Mouse (Mus musculus): ENCODE measurements at regions not wholly inside any gene's neighbourhood (a gene's known extent, or its start where the extent isn't known, plus 50 kb on each side); places are given as distances from the start of the nearest gene placed in this dataset.
"Not testable (repeated sequence)": the region's sequence is repeated elsewhere in the genome, so short reads cannot be mapped to it uniquely, and the experiment has no call there.

GRCm38 (mm10) chr10:46785723-46786122, 1208.1 kb downstream of the Hace1 start:
- DNase-seq (ENCODE audit: low spot score); H3K9me3 ChIP-seq (ENCODE audit: control insufficient read depth, low read length); ATAC-seq (ENCODE audit: insufficient number of reproducible peaks, low FRiP score, low TSS enrichment, low read depth); H3K9ac ChIP-seq (ENCODE audit: low read length); H3K27ac ChIP-seq (replicated peaks; ENCODE audit: low read depth, low read length); H3K4me1 ChIP-seq (ENCODE audit: control insufficient read depth, insufficient read depth, low read length); H3K36me3 ChIP-seq (ENCODE audit: control insufficient read depth, insufficient read depth, low read length); H3K4me3 ChIP-seq (ENCODE audit: low read depth, low read length); H3K4me2 ChIP-seq (ENCODE audit: low read depth, severe bottlenecking); H3K27me3 ChIP-seq (ENCODE audit: control insufficient read depth, insufficient read depth, low read length): not testable (repeated sequence)
- 79% methylated on average over 7 of the region's 7 CpGs for WGBS

- ATAC-seq (ENCODE audit: insufficient number of reproducible peaks, low FRiP score, low TSS enrichment, low read depth), result no peak
Observed at GRCm38 (mm10) chr10:46814271-46814670, 1236.6 kb downstream of the Hace1 start.

GRCm38 (mm10) chr10:46819133-46819532, 1241.5 kb downstream of the Hace1 start:
- ATAC-seq (ENCODE audit: insufficient number of reproducible peaks, low FRiP score, low TSS enrichment, low read depth) (no peak), DNase-seq (ENCODE audit: low spot score) (no peak)
- Histone ChIP-seq H3K9ac (ENCODE audit: low read length) (no peak overlapping the region), H3K4me3 (ENCODE audit: low read depth, low read length) (no peak overlapping the region), H3K9me3 (ENCODE audit: control insufficient read depth, low read length) (no peaks in the 10 kb centered on the region), H3K4me1 (ENCODE audit: control insufficient read depth, insufficient read depth, low read length) (no peaks in the 10 kb centered on the region), H3K27ac (replicated peaks; ENCODE audit: low read depth, low read length) (no peak overlapping the region), H3K4me2 (ENCODE audit: low read depth, severe bottlenecking) (no peak overlapping the region), H3K36me3 (ENCODE audit: control insufficient read depth, insufficient read depth, low read length) (no peaks in the 10 kb centered on the region), H3K27me3 (ENCODE audit: control insufficient read depth, insufficient read depth, low read length) (no peaks in the 10 kb centered on the region)
- 77% methylated on average over 2 of the region's 2 CpGs for WGBS

More at GRCm38 (mm10) chr10:46814271-46814670, 1236.6 kb downstream of the Hace1 start:
- H3K9ac ChIP-seq (ENCODE audit: low read length), result no peak overlapping the region
- no peaks in the 10 kb centered on the region for H3K4me1 ChIP-seq (ENCODE audit: control insufficient read depth, insufficient read depth, low read length)
- H3K4me3 ChIP-seq (ENCODE audit: low read depth, low read length), result no peak overlapping the region
- WGBS, result 77% methylated on average over 1 of the region's 1 CpGs
- H3K36me3 ChIP-seq (ENCODE audit: control insufficient read depth, insufficient read depth, low read length), result no peaks in the 10 kb centered on the region
- no peaks in the 10 kb centered on the region for H3K27me3 ChIP-seq (ENCODE audit: control insufficient read depth, insufficient read depth, low read length)
- no peaks in the 10 kb centered on the region for H3K9me3 ChIP-seq (ENCODE audit: control insufficient read depth, low read length)
- no peak for DNase-seq (ENCODE audit: low spot score)
- H3K4me2 ChIP-seq (ENCODE audit: low read depth, severe bottlenecking), result no peak overlapping the region
- no peak overlapping the region for H3K27ac ChIP-seq (replicated peaks; ENCODE audit: low read depth, low read length)

GRCm38 (mm10) chr10:46819965-46820364, 1242.3 kb downstream of the Hace1 start:
- DNase-seq (ENCODE audit: low spot score) (no peak), ATAC-seq (ENCODE audit: insufficient number of reproducible peaks, low FRiP score, low TSS enrichment, low read depth) (no peak)
- H3K36me3 ChIP-seq (ENCODE audit: control insufficient read depth, insufficient read depth, low read length), result no peaks in the 10 kb centered on the region
- H3K27me3 ChIP-seq (ENCODE audit: control insufficient read depth, insufficient read depth, low read length), result no peaks in the 10 kb centered on the region
- WGBS, result 98% methylated on average over 1 of the region's 1 CpGs
- no peak overlapping the region for H3K27ac ChIP-seq (replicated peaks; ENCODE audit: low read depth, low read length)
- H3K4me2 ChIP-seq (ENCODE audit: low read depth, severe bottlenecking), result no peak overlapping the region
- H3K9me3 ChIP-seq (ENCODE audit: control insufficient read depth, low read length), result no peaks in the 10 kb centered on the region
- H3K4me1 ChIP-seq (ENCODE audit: control insufficient read depth, insufficient read depth, low read length), result no peaks in the 10 kb centered on the region
- no peak overlapping the region for H3K9ac ChIP-seq (ENCODE audit: low read length)
- no peak overlapping the region for H3K4me3 ChIP-seq (ENCODE audit: low read depth, low read length)

- H3K9ac ChIP-seq (ENCODE audit: low read length), result no peak overlapping the region
- H3K27ac ChIP-seq (replicated peaks; ENCODE audit: low read depth, low read length), result no peak overlapping the region
- H3K4me3 ChIP-seq (ENCODE audit: low read depth, low read length), result no peak overlapping the region
- H3K9me3 ChIP-seq (ENCODE audit: control insufficient read depth, low read length), result no peaks in the 10 kb centered on the region
- no peak for ATAC-seq (ENCODE audit: insufficient number of reproducible peaks, low FRiP score, low TSS enrichment, low read depth)
- H3K4me2 ChIP-seq (ENCODE audit: low read depth, severe bottlenecking), result no peak overlapping the region
- no peak for DNase-seq (ENCODE audit: low spot score)
- no peaks in the 10 kb centered on the region for H3K36me3 ChIP-seq (ENCODE audit: control insufficient read depth, insufficient read depth, low read length)
- no peaks in the 10 kb centered on the region for H3K4me1 ChIP-seq (ENCODE audit: control insufficient read depth, insufficient read depth, low read length)
- 68% methylated on average over 1 of the region's 1 CpGs for WGBS
- no peaks in the 10 kb centered on the region for H3K27me3 ChIP-seq (ENCODE audit: control insufficient read depth, insufficient read depth, low read length)
Observed at GRCm38 (mm10) chr10:46823837-46824236, 1246.2 kb downstream of the Hace1 start.

GRCm38 (mm10) chr10:46826012-46826411, 1248.4 kb downstream of the Hace1 start:
- no peak overlapping the region for H3K4me3 ChIP-seq (ENCODE audit: low read depth, low read length)
- no peaks in the 10 kb centered on the region for H3K36me3 ChIP-seq (ENCODE audit: control insufficient read depth, insufficient read depth, low read length)
- H3K9me3 ChIP-seq (ENCODE audit: control insufficient read depth, low read length), result no peaks in the 10 kb centered on the region
- DNase-seq (ENCODE audit: low spot score) (no peak), ATAC-seq (ENCODE audit: insufficient number of reproducible peaks, low FRiP score, low TSS enrichment, low read depth) (no peak)
- H3K27ac ChIP-seq (replicated peaks; ENCODE audit: low read depth, low read length), result no peak overlapping the region
- no peak overlapping the region for H3K9ac ChIP-seq (ENCODE audit: low read length)
- no peaks in the 10 kb centered on the region for H3K27me3 ChIP-seq (ENCODE audit: control insufficient read depth, insufficient read depth, low read length)
- H3K4me2 ChIP-seq (ENCODE audit: low read depth, severe bottlenecking), result no peak overlapping the region
- whole genome bisulfite sequencing, result 68% methylated on average over 3 of the region's 3 CpGs
- no peaks in the 10 kb centered on the region for H3K4me1 ChIP-seq (ENCODE audit: control insufficient read depth, insufficient read depth, low read length)

GRCm38 (mm10) chr10:46826639-46827038, 1249.0 kb downstream of the Hace1 start:
- H3K4me2 ChIP-seq (ENCODE audit: low read depth, severe bottlenecking), result no peak overlapping the region
- DNase-seq (ENCODE audit: low spot score) (no peak), ATAC-seq (ENCODE audit: insufficient number of reproducible peaks, low FRiP score, low TSS enrichment, low read depth) (no peak)
- H3K9me3 ChIP-seq (ENCODE audit: control insufficient read depth, low read length), result no peaks in the 10 kb centered on the region
- H3K4me3 ChIP-seq (ENCODE audit: low read depth, low read length), result no peak overlapping the region
- H3K4me1 ChIP-seq (ENCODE audit: control insufficient read depth, insufficient read depth, low read length), result no peaks in the 10 kb centered on the region
- no peak overlapping the region for H3K27ac ChIP-seq (replicated peaks; ENCODE audit: low read depth, low read length)
- H3K9ac ChIP-seq (ENCODE audit: low read length), result no peak overlapping the region
- WGBS, result 73% methylated on average over 1 of the region's 1 CpGs
- H3K36me3 ChIP-seq (ENCODE audit: control insufficient read depth, insufficient read depth, low read length), result no peaks in the 10 kb centered on the region
- H3K27me3 ChIP-seq (ENCODE audit: control insufficient read depth, insufficient read depth, low read length), result no peaks in the 10 kb centered on the region

- no peak overlapping the region for H3K4me2 ChIP-seq (ENCODE audit: low read depth, severe bottlenecking)
- 57% methylated on average over 1 of the region's 1 CpGs for WGBS
- no peaks in the 10 kb centered on the region for H3K36me3 ChIP-seq (ENCODE audit: control insufficient read depth, insufficient read depth, low read length)
- H3K27ac ChIP-seq (replicated peaks; ENCODE audit: low read depth, low read length), result no peak overlapping the region
- no peak for DNase-seq (ENCODE audit: low spot score)
- no peaks in the 10 kb centered on the region for H3K27me3 ChIP-seq (ENCODE audit: control insufficient read depth, insufficient read depth, low read length)
- no peaks in the 10 kb centered on the region for H3K9me3 ChIP-seq (ENCODE audit: control insufficient read depth, low read length)
- H3K9ac ChIP-seq (ENCODE audit: low read length), result no peak overlapping the region
- no peak overlapping the region for H3K4me3 ChIP-seq (ENCODE audit: low read depth, low read length)
- no peaks in the 10 kb centered on the region for H3K4me1 ChIP-seq (ENCODE audit: control insufficient read depth, insufficient read depth, low read length)
- no peak for ATAC-seq (ENCODE audit: insufficient number of reproducible peaks, low FRiP score, low TSS enrichment, low read depth)
Observed at GRCm38 (mm10) chr10:46827109-46827812, 1249.6 kb downstream of the Hace1 start.

- DNase-seq (ENCODE audit: low spot score) (no peak), ATAC-seq (ENCODE audit: insufficient number of reproducible peaks, low FRiP score, low TSS enrichment, low read depth) (no peak)
- no peak overlapping the region for H3K4me2 ChIP-seq (ENCODE audit: low read depth, severe bottlenecking)
Observed at GRCm38 (mm10) chr10:46828164-46828563, 1250.5 kb downstream of the Hace1 start.

More at GRCm38 (mm10) chr10:46828164-46828563, 1250.5 kb downstream of the Hace1 start:
- H3K4me1 ChIP-seq (ENCODE audit: control insufficient read depth, insufficient read depth, low read length), result no peaks in the 10 kb centered on the region
- no peak overlapping the region for H3K27ac ChIP-seq (replicated peaks; ENCODE audit: low read depth, low read length)
- H3K36me3 ChIP-seq (ENCODE audit: control insufficient read depth, insufficient read depth, low read length), result no peaks in the 10 kb centered on the region
- no peak overlapping the region for H3K4me3 ChIP-seq (ENCODE audit: low read depth, low read length)
- 84% methylated on average over 2 of the region's 2 CpGs for WGBS
- H3K9me3 ChIP-seq (ENCODE audit: control insufficient read depth, low read length), result no peaks in the 10 kb centered on the region
- H3K27me3 ChIP-seq (ENCODE audit: control insufficient read depth, insufficient read depth, low read length), result no peaks in the 10 kb centered on the region
- H3K9ac ChIP-seq (ENCODE audit: low read length), result no peak overlapping the region

Measured in limb, embryonic 11.5 days (tissue).